Mouse (Mus musculus): ENCODE measurements around the gene Lysmd3. TPM values are rescaled to one million over a fixed set of nuclear protein-coding genes. Genes with fewer than 3 reads are reported as not detected.

Gene Lysmd3
- polyA plus RNA-seq, 1 experiment from 2014 or later = 21.4 TPM

- Histone ChIP-seq H3K4me2 (peak overlapping the region; percentile 96), H3K4me3 (replicated peaks) (peak overlapping the region; percentile 79), H3K9ac (peak overlapping the region; percentile 63), H3K36me3 (no peaks in the 10 kb centered on the region), H3K27ac (peak overlapping the region; percentile 94), H3K27me3 (no peaks in the 10 kb centered on the region), H3K4me1 (peaks cover 23% of the 10 kb centered on the region), H3K9me3 (replicated peaks) (no peaks in the 10 kb centered on the region)
- WGBS = under 1% methylated on average over 42 of the region's 42 CpGs
- peak; percentile 57 for ATAC-seq (replicated peaks; ENCODE audit: low FRiP score)
Observed at GRCm38 (mm10) chr13:81711546-81712371, 54.3 kb downstream of the Lysmd3 start.

DNA sequence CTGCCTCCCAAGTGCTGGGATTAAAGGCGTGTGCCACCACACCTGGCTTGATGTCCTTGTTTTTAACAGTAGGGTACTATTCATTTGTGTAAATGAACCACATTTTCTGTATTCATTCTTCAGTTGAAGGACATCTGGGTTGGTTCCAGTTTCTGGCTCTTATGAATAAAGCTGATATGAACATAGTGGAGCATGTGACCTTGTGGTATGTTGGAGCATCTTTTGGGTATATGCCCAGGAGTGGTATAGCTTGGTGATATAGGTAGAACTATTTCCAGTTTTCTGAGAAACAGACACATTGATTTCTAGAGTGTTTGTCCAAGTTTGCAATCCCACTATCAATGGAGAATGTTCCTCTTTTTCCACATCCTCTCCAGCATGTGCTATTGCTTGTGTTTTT is 56.4 kb downstream of the Lysmd3 start:
- Histone ChIP-seq H3K4me1 (peaks cover 23% of the 10 kb centered on the region), H3K36me3 (no peaks in the 10 kb centered on the region), H3K27ac (no peak overlapping the region), H3K4me3 (replicated peaks) (no peak overlapping the region), H3K9ac (no peak overlapping the region), H3K9me3 (replicated peaks) (no peaks in the 10 kb centered on the region), H3K27me3 (no peaks in the 10 kb centered on the region), H3K4me2 (no peak overlapping the region)
- ATAC-seq (replicated peaks; ENCODE audit: low FRiP score) = no peak
- WGBS = 89% methylated on average over 1 of the region's 1 CpGs

Other genes starting within 250 kb of the Lysmd3 start
- gene Adgrv1, start 24.5 kb upstream of the Lysmd3 start, polyA plus RNA-seq (2015; fragmentation: Nextera tagmentation; extraction: Ambion mirVana) = 4.3 and 4.8 TPM in 2 replicates
- 10.4 and 12.9 TPM in 2 replicates for gene Polr3g, start 53.4 kb downstream of the Lysmd3 start, polyA plus RNA-seq (2015; fragmentation: Nextera tagmentation; extraction: Ambion mirVana)
- gene Mblac2, start 53.7 kb downstream of the Lysmd3 start, polyA plus RNA-seq (2015; fragmentation: Nextera tagmentation; extraction: Ambion mirVana) = 7.1 and 7.2 TPM in 2 replicates
- gene Cetn3, start 125.4 kb downstream of the Lysmd3 start, polyA plus RNA-seq (2015; fragmentation: Nextera tagmentation; extraction: Ambion mirVana) = 208 and 211 TPM in 2 replicates

All from kidney, embryonic 15.5 days (tissue).